Mouse (Mus musculus) myocyte (in vitro differentiated cells): ENCODE results near the gene Dusp5. TPM values are rescaled to one million over a fixed set of nuclear protein-coding genes. Genes with fewer than 3 reads are reported as not detected.

Source experiments
- H3K27me3 ChIP-seq: one replicate; pipeline ENCODE4 v1.6.1; 2011; ENCODE audit not compliant: control insufficient read depth, insufficient read depth, insufficient read length
- H3K36me3 ChIP-seq: one replicate; pipeline ENCODE4 v1.6.1; 2011; ENCODE audit not compliant: control insufficient read depth, insufficient read depth
- H3K4me2 ChIP-seq: one replicate; pipeline ENCODE4 v1.6.1; 2011; ENCODE audit warnings: low read depth, control low read depth
- H3K4me3 ChIP-seq: one replicate; pipeline ENCODE4 v1.5.1; 2011; ENCODE audit warnings: mild to moderate bottlenecking, control low read depth, moderate library complexity
- H3K79me2 ChIP-seq: one replicate; pipeline ENCODE4 v1.6.1; 2011; ENCODE audit not compliant: control insufficient read depth, insufficient read depth
- H3ac ChIP-seq: one replicate; pipeline ENCODE4 v1.6.1; 2011; ENCODE audit not compliant: control insufficient read depth, insufficient read length
- CEBPB ChIP-seq: IDR thresholded peaks from 2 replicates; pipeline ENCODE4 v1.6.1; 2011; ENCODE audit warnings: mild to moderate bottlenecking, moderate library complexity; ENCODE audit not compliant: poor library complexity, insufficient read depth, severe bottlenecking
- E2F4 ChIP-seq: IDR thresholded peaks from one replicate; pipeline ENCODE4 v1.6.1; 2011; ENCODE audit warnings: mild to moderate bottlenecking, control low read depth, moderate library complexity; ENCODE audit not compliant: insufficient read depth
- MAX ChIP-seq: IDR thresholded peaks from one replicate; pipeline ENCODE4 v1.6.1; 2011; ENCODE audit warnings: low read depth, mild to moderate bottlenecking, control low read depth
- MYOD1 ChIP-seq, 3 experiments: IDR thresholded peaks; one replicate each; pipeline ENCODE4 v1.6.1; 2011; ENCODE audit warnings: control low read depth in 2 of 3, low read depth in 2 of 3, mild to moderate bottlenecking in 2 of 3, moderate library complexity in 1 of 3; ENCODE audit not compliant: insufficient read length in 2 of 3, control insufficient read depth in 1 of 3
- MYOG ChIP-seq, 3 experiments: IDR thresholded peaks; one replicate each; pipeline ENCODE4 v1.6.1; 2011; ENCODE audit warnings: control low read depth in 2 of 3, low read depth in 2 of 3, mild to moderate bottlenecking in 2 of 3; ENCODE audit not compliant: insufficient read length in 2 of 3, control insufficient read depth in 1 of 3, insufficient read depth in 1 of 3
- POLR2A ChIP-seq: IDR thresholded peaks from one replicate; pipeline ENCODE4 v1.6.1; 2011; ENCODE audit warnings: low read depth, mild to moderate bottlenecking, control low read depth, moderate library complexity; ENCODE audit not compliant: insufficient read length
- POLR2AphosphoS2 ChIP-seq: IDR thresholded peaks from one replicate; pipeline ENCODE4 v1.6.1; 2011; ENCODE audit warnings: low read depth, control low read depth; ENCODE audit not compliant: insufficient read length
- REST ChIP-seq: IDR thresholded peaks from one replicate; pipeline ENCODE4 v1.6.1; 2011; ENCODE audit warnings: mild to moderate bottlenecking, control low read depth, moderate library complexity; ENCODE audit not compliant: insufficient read depth, insufficient read length
- SRF ChIP-seq: IDR thresholded peaks from one replicate; pipeline ENCODE4 v1.6.1; 2011; ENCODE audit warnings: low read depth; ENCODE audit not compliant: control insufficient read depth, insufficient read length
- TCF12 ChIP-seq: IDR thresholded peaks from one replicate; pipeline ENCODE4 v1.6.1; 2011; ENCODE audit warnings: mild to moderate bottlenecking, control low read depth; ENCODE audit not compliant: poor library complexity, insufficient read depth, severe bottlenecking
- TCF3 ChIP-seq: IDR thresholded peaks from one replicate; pipeline ENCODE4 v1.6.1; 2011; ENCODE audit warnings: low read depth, control low read depth; ENCODE audit not compliant: insufficient read length
- USF1 ChIP-seq: IDR thresholded peaks from one replicate; pipeline ENCODE4 v1.6.1; 2011; ENCODE audit warnings: low read depth, mild to moderate bottlenecking, control low read depth, moderate library complexity
- polyA plus RNA-seq: library from polyadenylated mRNA; unstranded; fragments of >200 nt; fragmentation: generic; extraction: Trizol; gene quantifications from one replicate; pipeline ENCODE4 v1.2.1, GENCODE M21; 2012; ENCODE audit warnings: missing spikeins

Dusp5 gene
- polyA plus RNA-seq, 1 experiment: 4.5 TPM

GRCm38 (mm10) chr19:53568553-53568952, 39.6 kb downstream of the Dusp5 start:
- H3K79me2 ChIP-seq: no peaks in the 10 kb centered on the region
- TF ChIP-seq MYOG (IDR thresholded peaks at IDR 0.05; ENCODE audit: control insufficient read depth in 1 of 3, insufficient read depth in 1 of 3, insufficient read length in 2 of 3, low read depth in 2 of 3) (no peak), POLR2AphosphoS2 (no peak), TCF3 (no peak), SRF (no peak)
- H3ac ChIP-seq: no peak overlapping the region
- H3K36me3 ChIP-seq: no peaks in the 10 kb centered on the region
- no peak overlapping the region for H3K4me2 ChIP-seq
- no peak overlapping the region for H3K4me3 ChIP-seq
- no peaks in the 10 kb centered on the region for H3K27me3 ChIP-seq

DNA sequence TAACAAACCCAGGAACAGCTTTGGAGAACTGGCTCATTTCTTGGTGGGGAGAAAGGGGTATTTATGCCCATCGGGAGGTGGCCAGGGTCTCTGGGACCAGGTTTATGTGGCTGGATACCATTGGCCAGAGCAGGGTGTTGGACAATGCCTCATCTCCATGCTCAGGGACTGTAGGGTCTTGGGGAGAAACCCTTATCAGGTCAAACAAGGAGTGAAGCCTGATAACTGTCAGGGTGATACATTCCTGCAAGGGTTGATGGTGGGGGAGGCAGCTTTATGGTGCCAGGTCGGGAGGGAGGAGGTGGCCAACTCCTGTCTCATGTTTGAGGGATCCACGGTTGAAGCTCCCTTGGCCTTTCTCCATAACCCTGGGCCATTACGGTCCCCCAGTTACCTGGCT, 42.1 kb downstream of the Dusp5 start:
- H3K27me3 ChIP-seq: no peaks in the 10 kb centered on the region
- no peak overlapping the region for H3ac ChIP-seq
- TF ChIP-seq CEBPB (no peak), USF1 (no peak), MYOG (IDR thresholded peaks at IDR 0.05; ENCODE audit: control insufficient read depth in 1 of 3, insufficient read depth in 1 of 3, insufficient read length in 2 of 3, low read depth in 2 of 3) (no peak), MAX (no peak), MYOD1 (IDR thresholded peaks at IDR 0.05; ENCODE audit: control insufficient read depth in 1 of 3, insufficient read length in 2 of 3, low read depth in 2 of 3) (no peak)
- H3K79me2 ChIP-seq: no peaks in the 10 kb centered on the region
- no peaks in the 10 kb centered on the region for H3K36me3 ChIP-seq
- no peak overlapping the region for H3K4me2 ChIP-seq
- no peak overlapping the region for H3K4me3 ChIP-seq

- no peaks in the 10 kb centered on the region for H3K27me3 ChIP-seq
- no peak overlapping the region for H3ac ChIP-seq
- no peak overlapping the region for H3K4me3 ChIP-seq
- no peaks in the 10 kb centered on the region for H3K36me3 ChIP-seq
- TF ChIP-seq E2F4: no peak
- no peak for TF ChIP-seq CEBPB
- no peak for TF ChIP-seq TCF3
- TF ChIP-seq POLR2AphosphoS2: no peak
- no peak for TF ChIP-seq SRF
- no peak for TF ChIP-seq MAX
- TF ChIP-seq USF1: no peak
- no peak for TF ChIP-seq POLR2A
- TF ChIP-seq MYOG (IDR thresholded peaks at IDR 0.05; ENCODE audit: control insufficient read depth in 1 of 3, insufficient read depth in 1 of 3, insufficient read length in 2 of 3, low read depth in 2 of 3): no peak
- TF ChIP-seq TCF12: no peak
- TF ChIP-seq MYOD1 (IDR thresholded peaks at IDR 0.05; ENCODE audit: control insufficient read depth in 1 of 3, insufficient read length in 2 of 3, low read depth in 2 of 3): no peak
- TF ChIP-seq REST: no peak
- no peak overlapping the region for H3K4me2 ChIP-seq
- no peaks in the 10 kb centered on the region for H3K79me2 ChIP-seq
Observed at GRCm38 (mm10) chr19:53571501-53572428, 42.9 kb downstream of the Dusp5 start.

- TF ChIP-seq TCF3 (no peak), SRF (no peak), TCF12 (no peak)
- Histone ChIP-seq H3ac (no peak overlapping the region), H3K36me3 (no peaks in the 10 kb centered on the region), H3K79me2 (no peaks in the 10 kb centered on the region), H3K4me2 (no peak overlapping the region), H3K27me3 (no peaks in the 10 kb centered on the region), H3K4me3 (no peak overlapping the region)
Observed at GRCm38 (mm10) chr19:53572607-53573006, 43.7 kb downstream of the Dusp5 start.

DNA sequence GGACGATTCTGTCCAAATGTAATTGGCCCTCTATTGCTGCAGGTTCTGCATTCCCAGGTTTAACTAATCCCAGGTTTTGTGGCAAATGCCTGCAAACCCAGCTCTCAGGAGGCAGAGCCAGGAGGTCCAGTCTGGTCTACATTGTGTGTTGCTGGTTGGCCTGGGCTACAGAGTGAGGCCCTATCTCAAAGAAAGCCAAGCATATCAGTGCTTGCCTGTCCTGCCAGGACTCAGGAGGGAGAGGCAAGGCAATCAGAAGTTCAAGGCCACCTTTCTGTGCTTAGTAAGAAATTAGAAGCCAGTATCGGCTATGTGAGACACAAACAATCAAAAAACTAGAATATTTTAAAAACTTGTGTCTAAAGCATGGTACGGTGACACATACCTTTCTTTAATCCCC, 44.2 kb downstream of the Dusp5 start:
- Histone ChIP-seq H3K36me3 (no peaks in the 10 kb centered on the region), H3ac (no peak overlapping the region), H3K4me2 (no peak overlapping the region), H3K27me3 (no peaks in the 10 kb centered on the region), H3K79me2 (no peaks in the 10 kb centered on the region), H3K4me3 (no peak overlapping the region)
- TF ChIP-seq CEBPB (no peak), MAX (no peak), E2F4 (no peak), REST (no peak), MYOD1 (IDR thresholded peaks at IDR 0.05; ENCODE audit: control insufficient read depth in 1 of 3, insufficient read length in 2 of 3, low read depth in 2 of 3) (no peak), MYOG (IDR thresholded peaks at IDR 0.05; ENCODE audit: control insufficient read depth in 1 of 3, insufficient read depth in 1 of 3, insufficient read length in 2 of 3, low read depth in 2 of 3) (no peak), POLR2A (no peak)
